Mouse (Mus musculus) CH12.LX (cell line): ENCODE data around the gene 2310009B15Rik.

ENCODE experiments used
- BHLHE40 ChIP-seq: IDR thresholded peaks from 2 replicates; pipeline ENCODE4 v1.6.1; 2011; ENCODE audit warnings: mild to moderate bottlenecking, low read depth, low read length, improper control_type of control experiment
- CTCF ChIP-seq, 2 experiments: IDR thresholded peaks in 1 of 2; conservative IDR thresholded peaks in 1 of 2; 2 replicates each; pipeline ENCODE4 v1.5.1; 2011 to 2012; ENCODE audit warnings: low read depth in 2 of 2, low read length in 2 of 2, improper control_type of control experiment in 1 of 2, inconsistent platforms in 1 of 2, mild to moderate bottlenecking in 1 of 2, moderate library complexity in 1 of 2
- E2F4 ChIP-seq: IDR thresholded peaks from 2 replicates; pipeline ENCODE4 v1.6.1; 2011; ENCODE audit warnings: low read depth, low read length, improper control_type of control experiment; ENCODE audit not compliant: insufficient replicate concordance
- KAT2A ChIP-seq: IDR thresholded peaks from 2 replicates; pipeline ENCODE4 v1.6.1; 2012; ENCODE audit warnings: low read length, improper control_type of control experiment, inconsistent platforms; ENCODE audit not compliant: insufficient replicate concordance
- MAFK ChIP-seq: IDR thresholded peaks from 2 replicates; pipeline ENCODE4 v1.6.1; 2011; ENCODE audit warnings: low read length, improper control_type of control experiment; ENCODE audit not compliant: insufficient replicate concordance
- MAX ChIP-seq: IDR thresholded peaks from 2 replicates; pipeline ENCODE4 v1.6.1; 2011; ENCODE audit warnings: low read length, improper control_type of control experiment
- MEF2A ChIP-seq: IDR thresholded peaks from 2 replicates; pipeline ENCODE4 v1.6.1; 2014; ENCODE audit warnings: low read depth, mild to moderate bottlenecking, inconsistent platforms, low read length, improper control_type of control experiment, borderline replicate concordance
- MYC ChIP-seq: IDR thresholded peaks from 2 replicates; pipeline ENCODE4 v1.6.1; 2011; ENCODE audit warnings: low read depth, mild to moderate bottlenecking, improper control_type of control experiment, low read length
- NRF1 ChIP-seq: IDR thresholded peaks from 2 replicates; pipeline ENCODE4 v1.6.1; 2014; ENCODE audit warnings: low read depth, mild to moderate bottlenecking, inconsistent platforms, low read length, improper control_type of control experiment, moderate library complexity
- POLR2A ChIP-seq: IDR thresholded peaks from 2 replicates; pipeline ENCODE4 v1.6.1; 2011; ENCODE audit warnings: low read depth, mild to moderate bottlenecking, improper control_type of control experiment, low read length
- SIN3A ChIP-seq: IDR thresholded peaks from 2 replicates; pipeline ENCODE4 v1.6.1; 2012; ENCODE audit warnings: low read length, improper control_type of control experiment, inconsistent platforms
- SMC3 ChIP-seq: IDR thresholded peaks from 2 replicates; pipeline ENCODE4 v1.6.1; 2011; ENCODE audit warnings: low read depth, low read length, improper control_type of control experiment
- TCF12 ChIP-seq: IDR thresholded peaks from 2 replicates; pipeline ENCODE4 v1.6.1; 2014; ENCODE audit warnings: low read depth, mild to moderate bottlenecking, inconsistent platforms, low read length, improper control_type of control experiment

DNA sequence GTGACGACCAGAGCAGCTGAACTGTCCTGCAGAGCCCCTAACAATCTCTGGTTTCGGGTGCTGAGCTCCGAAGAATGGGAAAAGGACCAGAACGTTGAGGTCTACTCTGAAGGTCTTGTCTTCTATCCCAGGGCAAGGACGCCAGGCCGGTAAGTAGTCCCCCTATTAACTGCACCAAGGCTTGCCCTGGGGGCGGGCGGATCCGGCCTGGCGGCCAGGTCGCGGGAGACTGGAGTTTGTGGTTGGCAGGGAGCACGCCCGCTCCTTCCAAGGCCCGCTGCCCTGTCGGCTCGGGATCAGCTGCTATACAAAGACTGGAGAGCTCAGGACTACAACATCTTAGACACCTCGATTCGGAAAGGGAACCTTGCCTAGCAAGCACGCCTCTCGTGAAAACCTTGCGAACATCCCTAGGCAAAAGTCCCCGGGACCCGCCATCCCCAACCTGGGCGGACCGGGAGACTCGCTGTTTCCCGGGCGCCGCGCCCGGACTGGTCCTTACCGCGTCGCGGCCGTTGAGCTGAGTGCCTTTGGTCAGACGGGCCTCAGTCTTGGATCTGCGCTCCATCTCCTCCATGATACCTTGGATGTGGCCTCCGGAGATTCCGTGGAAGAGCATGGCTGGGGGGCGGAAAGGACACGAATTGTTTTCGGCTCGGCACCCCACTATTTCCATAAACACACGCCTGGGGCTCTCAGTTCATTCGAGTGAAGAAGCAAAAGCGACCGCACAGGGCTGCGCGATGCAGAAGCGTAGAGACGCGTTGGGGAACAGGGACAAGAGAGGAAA lies 15.2 kb downstream of the 2310009B15Rik start:
- TF ChIP-seq MAX (no peak), NRF1 (no peak), MAFK (no peak), CTCF (conservative IDR thresholded peaks at IDR 0.05 in 1 of 2, IDR thresholded peaks at IDR 0.05 in 1 of 2; ENCODE audit: low read depth in 2 of 2, low read length in 2 of 2) (no peak), SIN3A (no peak), SMC3 (no peak), POLR2A (no peak), E2F4 (no peak), MEF2A (no peak), MYC (no peak), BHLHE40 (no peak), KAT2A (no peak), TCF12 (no peak)
